Mouse (Mus musculus) cerebellum, adult 18-20 months (tissue): ENCODE data around the gene Mrps7.

Experiments used
- DNase-seq, 2 experiments: peaks; one replicate each; pipeline ENCODE4 v3.0.0; 2021

Gene Mrps7

DNA sequence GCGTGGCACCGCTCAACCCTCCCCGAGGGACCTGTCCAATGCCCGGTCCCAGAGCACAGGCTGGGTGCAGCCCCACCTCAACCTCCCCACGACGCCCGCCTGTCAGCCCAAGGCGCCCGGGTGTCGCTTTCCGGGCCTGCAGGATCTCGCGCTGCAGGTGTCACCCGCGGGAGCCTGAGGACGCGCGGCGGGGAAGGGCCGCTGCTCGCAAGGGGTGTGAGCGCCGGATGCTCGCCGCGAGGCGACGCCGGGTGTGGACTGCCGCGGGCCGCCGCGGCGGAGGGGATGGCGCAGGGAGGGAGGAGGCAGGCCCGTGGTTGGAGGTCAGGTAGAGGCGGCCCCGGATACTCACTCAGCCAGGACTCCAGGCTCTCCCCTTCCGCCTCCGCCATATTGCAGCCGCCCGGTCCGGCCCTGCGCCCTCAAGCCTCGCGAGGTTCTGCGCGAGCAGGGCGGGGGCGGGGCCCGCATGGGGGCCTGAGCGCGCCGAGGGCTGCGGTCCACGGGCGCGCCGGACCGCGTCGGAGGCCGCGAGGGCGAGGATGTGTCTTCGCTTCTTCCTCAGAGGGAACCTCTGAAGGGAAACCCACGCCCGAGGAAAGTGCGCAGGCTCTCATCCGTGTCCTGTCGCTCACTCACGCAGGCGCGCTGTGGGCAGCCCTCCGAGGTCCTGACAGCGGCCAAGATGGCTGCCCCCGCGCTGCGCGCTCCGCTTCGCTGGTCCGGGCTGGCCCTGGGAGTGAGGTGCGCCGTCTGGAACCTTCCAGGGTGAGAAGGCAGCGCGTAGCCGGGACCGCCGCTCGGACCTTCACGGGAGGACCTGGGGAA lies at the start of gene Mrps7, which contains the start of gene Gga3:
Gene Mrps7, plus strand, starts transcription at position 450 of the 828 bp plus-strand sequence.
Gene Gga3, minus strand, starts transcription at position 576 of the 828 bp plus-strand sequence.
- DNase-seq, result peak; percentile 87 to 94

- DNase-seq, result no peak
These were observed 48.0 kb upstream of the Mrps7 start for GRCm38 (mm10) chr11:115555717-115556116.

- peak in 1 of 2 experiments; percentile 23 for DNase-seq
These were observed 40.3 kb upstream of the Mrps7 start for GRCm38 (mm10) chr11:115563406-115563805.

GRCm38 (mm10) chr11:115564064-115564809 lies 39.5 kb upstream of the Mrps7 start, which contains the start of gene Nup85:
Gene Nup85 (plus strand): TSS chr11:115564434.
- peak; percentile 96 to 98 for DNase-seq

DNA sequence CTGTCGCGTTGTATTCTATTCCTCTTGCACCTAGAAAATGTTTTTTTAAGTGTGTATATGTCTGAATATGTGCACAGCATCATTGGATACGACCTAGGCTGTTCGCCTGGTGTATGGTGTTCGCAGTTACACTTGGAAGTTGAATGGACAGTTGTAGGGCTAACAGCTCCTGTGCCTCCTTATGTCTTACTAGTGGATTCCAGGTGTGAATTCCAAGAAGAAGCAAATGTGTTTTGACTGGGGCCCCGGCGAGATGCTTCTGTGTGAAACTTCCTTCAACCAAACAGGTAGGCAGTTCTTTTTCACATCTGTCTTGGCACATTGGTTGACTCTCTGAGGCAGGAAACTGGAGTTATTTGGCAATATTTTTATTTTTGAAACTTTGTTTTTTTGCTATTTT lies 38.8 kb upstream of the Mrps7 start:
- DNase-seq, result no peak

GRCm38 (mm10) chr11:115579080-115579479 lies 24.6 kb upstream of the Mrps7 start:
- DNase-seq, result no peak

GRCm38 (mm10) chr11:115582913-115583606 lies 20.7 kb upstream of the Mrps7 start:
- DNase-seq, result no peak

GRCm38 (mm10) chr11:115584376-115585073 lies 19.2 kb upstream of the Mrps7 start:
- no peak for DNase-seq

- DNase-seq, result no peak
These were observed 18.1 kb upstream of the Mrps7 start for GRCm38 (mm10) chr11:115585573-115586100.

DNA sequence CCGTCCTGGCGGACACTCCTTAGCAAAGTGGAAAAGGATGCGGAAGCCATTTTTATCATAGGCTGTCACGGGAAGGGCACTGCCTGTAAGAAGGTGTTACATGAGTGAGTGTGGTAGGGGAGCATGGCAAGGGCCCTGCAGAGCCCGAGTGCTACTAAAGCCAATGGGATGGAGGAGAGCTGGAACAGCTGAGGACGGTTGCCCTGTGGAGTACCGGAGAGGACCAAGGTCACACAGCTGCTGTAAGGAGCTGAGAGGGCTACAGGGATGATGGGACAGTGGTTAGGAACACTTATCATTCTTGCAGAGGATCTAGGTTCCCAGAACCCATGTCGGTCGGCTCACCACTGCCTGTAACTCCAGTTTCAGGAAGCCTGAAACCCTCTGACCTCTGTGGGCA lies 17.3 kb upstream of the Mrps7 start:
- no peak for DNase-seq

- no peak for DNase-seq
These were observed 15.7 kb upstream of the Mrps7 start for GRCm38 (mm10) chr11:115587984-115588383.

DNA sequence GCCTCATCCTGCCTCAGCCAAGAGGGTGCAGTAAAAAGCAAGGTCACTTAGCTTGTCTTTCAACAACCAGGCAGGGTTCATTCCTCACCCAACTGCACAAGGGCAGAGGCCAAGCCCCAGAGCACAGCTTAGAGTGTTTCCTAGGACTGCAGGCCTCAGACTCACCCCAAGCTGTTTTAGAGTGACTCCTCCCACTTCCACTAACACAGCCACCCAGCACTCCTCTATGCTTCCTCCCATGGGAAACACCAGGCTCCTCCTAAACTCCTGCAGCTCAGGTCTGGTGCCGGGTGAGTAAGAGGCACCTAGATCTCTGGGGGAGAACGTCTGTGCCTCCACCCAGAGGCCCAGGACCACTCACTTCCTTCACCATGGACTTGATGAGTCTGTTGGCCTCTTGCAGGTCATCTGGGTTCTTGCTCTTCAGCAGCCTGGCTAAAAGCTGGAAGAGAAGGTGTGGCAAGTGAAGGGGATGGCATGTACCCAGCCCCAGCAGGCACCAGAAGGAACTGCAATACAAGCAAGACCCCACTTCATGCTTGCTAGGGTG lies 13.1 kb upstream of the Mrps7 start:
- DNase-seq, result no peak

- DNase-seq, result no peak
These were observed 8.5 kb upstream of the Mrps7 start for GRCm38 (mm10) chr11:115595209-115595608.

DNA sequence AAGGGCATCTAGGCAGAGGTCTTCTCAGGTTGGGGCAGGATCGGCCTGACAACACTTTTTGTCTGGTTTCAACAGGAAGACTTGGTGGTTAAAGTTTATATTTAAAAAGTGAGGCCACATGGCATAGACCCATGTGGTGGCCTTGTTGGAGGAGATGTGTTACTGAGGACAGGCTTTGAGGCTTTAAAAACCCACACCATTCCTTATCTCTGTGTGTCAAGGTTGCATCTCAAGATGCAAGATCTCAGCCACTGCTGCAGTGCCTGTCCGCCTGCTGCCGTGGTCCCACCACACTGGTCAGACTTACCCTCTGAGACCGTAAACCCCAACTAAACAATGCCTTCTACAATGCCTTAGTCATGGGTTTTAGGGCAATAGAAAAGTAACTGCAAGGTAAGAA lies 5.4 kb upstream of the Mrps7 start:
- DNase-seq, result no peak

GRCm38 (mm10) chr11:115599722-115600121 lies 4.0 kb upstream of the Mrps7 start:
- DNase-seq, result no peak

- DNase-seq, result no peak
These were observed 3.0 kb upstream of the Mrps7 start for GRCm38 (mm10) chr11:115600743-115601142.

GRCm38 (mm10) chr11:115601174-115601573 lies 2.6 kb upstream of the Mrps7 start:
- no peak for DNase-seq

DNA sequence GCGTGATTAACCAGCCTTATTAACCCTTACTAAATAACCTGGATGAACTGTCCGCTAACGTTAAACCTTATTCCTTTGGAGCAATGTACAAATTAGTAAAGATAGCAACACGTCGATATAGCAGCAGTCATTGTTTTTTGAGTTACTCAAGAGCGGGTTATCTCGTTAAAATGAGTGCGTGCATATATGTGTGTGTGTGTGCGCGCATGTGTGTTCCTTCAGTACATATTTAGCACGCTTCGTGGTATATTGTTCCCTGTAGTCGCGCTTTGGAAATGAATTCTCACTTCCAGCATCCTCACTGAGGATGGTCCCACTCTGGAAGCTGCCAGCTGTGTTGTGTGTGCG lies 623 bp upstream of the Mrps7 start:
- DNase-seq, result no peak

DNA sequence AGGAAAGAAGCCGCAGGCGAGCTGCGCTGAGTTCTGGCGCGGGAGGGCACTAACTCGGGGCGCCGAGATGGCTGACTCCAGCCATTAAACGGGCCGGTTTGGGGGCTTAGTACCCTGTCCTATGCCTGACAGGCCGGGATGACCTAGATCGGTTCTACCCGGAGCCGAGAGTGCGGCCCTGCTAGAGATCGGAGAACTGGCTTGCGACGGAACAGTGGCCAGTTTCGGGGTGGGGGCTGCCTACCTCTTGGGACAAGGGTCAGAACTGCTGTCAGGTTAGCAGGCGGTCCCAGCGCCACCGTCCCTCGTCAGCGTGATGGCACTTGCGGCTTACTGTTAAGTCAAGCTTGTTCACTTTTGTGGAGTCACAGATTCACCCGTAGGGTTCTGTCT lies 575 bp downstream of the Mrps7 start:
- DNase-seq, result no peak

GRCm38 (mm10) chr11:115606733-115607132 lies 3.0 kb downstream of the Mrps7 start:
- no peak for DNase-seq

GRCm38 (mm10) chr11:115608421-115609399 lies 5.0 kb downstream of the Mrps7 start:
- DNase-seq, result no peak
